ENCODE assay signal across 30 mouse cellular contexts in the genomic region with DNA sequence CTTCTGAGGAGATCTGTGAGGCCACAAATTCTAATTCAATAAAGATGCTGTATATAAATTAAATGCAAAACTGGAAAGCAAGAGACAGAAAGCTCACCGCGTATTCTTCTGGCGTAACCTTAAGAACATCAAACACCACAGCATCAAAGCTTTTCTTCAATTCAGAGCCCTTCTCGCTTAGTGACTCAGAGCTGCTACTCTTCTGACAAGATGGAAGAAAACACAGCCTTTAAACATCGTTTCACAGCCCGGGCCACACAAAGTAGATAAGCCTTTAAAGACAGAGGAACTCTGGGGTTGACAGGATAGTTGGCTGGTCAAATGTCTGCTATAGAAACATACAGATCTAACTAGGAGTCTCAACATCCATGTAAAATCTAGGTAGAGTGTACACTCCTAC. TPM values are rescaled to one million over a fixed set of nuclear protein-coding genes. Genes with fewer than 3 reads are reported as not detected.
DNase-seq lines count a peak whose midpoint lies in the region; ATAC-seq lines count a peak whose summit lies in the region.
"Had no signal": no experiment of that assay in that cellular context is flagged by ENCODE, and none has a peak within 500 bp of the region (broad histone marks: within the 10 kb centered on the region; RNA-seq: fewer than 3 reads in every experiment).

No protein-coding gene starts in this region.

- H3K4me1 ChIP-seq in midbrain, embryonic 14.5 days (ENCODE audit: control insufficient read depth, insufficient read depth, low read length), result no peaks in the 10 kb centered on the region
- peaks cover 16% of the 10 kb centered on the region for H3K4me1 ChIP-seq in midbrain, embryonic 10.5 days
- H3K4me1 ChIP-seq: embryonic facial prominence, embryonic 12.5 days had no signal

- DNase-seq in midbrain, embryonic 14.5 days, result peak; percentile 47
- DNase-seq in midbrain, embryonic 10.5 days (ENCODE audit: low spot score), result no peak
- peak; percentile 56 for DNase-seq in CD4-positive helper T cell, adult 2 months (ENCODE audit: low read depth, low spot score)
- peak; percentile 21 for DNase-seq in induced T-regulatory cell, adult 2 months (ENCODE audit: low read depth)
- no peak for DNase-seq in adrenal gland, adult 8-10 months
- DNase-seq in urinary bladder, postnatal 4 days (ENCODE audit: low spot score in 2 of 2), result no peak
- DNase-seq: adrenal gland, adult 2 months; adrenal gland, postnatal 36 days; B cell, adult 2 months; cerebellum, adult 11 months; cerebellum, adult 2 months; cerebellum, adult 9-11 months; cerebellum, postnatal 25 days; forebrain, postnatal 0 days; gastrocnemius, adult 2 months; gastrocnemius, postnatal 14 days; heart, adult 18-20 months; heart, postnatal 14 days; heart, postnatal 4 days had no signal

- no peak overlapping the region for H3K9ac ChIP-seq in midbrain, embryonic 14.5 days (replicated peaks; ENCODE audit: low read length)
- H3K9ac ChIP-seq: embryonic facial prominence, embryonic 12.5 days; embryonic facial prominence, embryonic 15.5 days; forebrain, postnatal 0 days; heart, embryonic 13.5 days; hindbrain, embryonic 14.5 days had no signal

- 54% methylated on average over 6 of the region's 6 CpGs for WGBS in midbrain, embryonic 14.5 days
- 71% methylated on average over 6 of the region's 6 CpGs for WGBS in midbrain, embryonic 10.5 days

- no peak overlapping the region for H3K4me2 ChIP-seq in midbrain, embryonic 14.5 days (ENCODE audit: low read length)
- H3K4me2 ChIP-seq: embryonic facial prominence, embryonic 12.5 days; embryonic facial prominence, embryonic 15.5 days; heart, embryonic 13.5 days; hindbrain, embryonic 14.5 days had no signal

- ATAC-seq in midbrain, embryonic 14.5 days (ENCODE audit: low FRiP score, low TSS enrichment), result no peak
- ATAC-seq in CD4-positive, CD25-positive, alpha-beta regulatory T cell, adult 4 months, result peak; percentile 58
- ATAC-seq: forebrain, embryonic 14.5 days; forebrain, postnatal 0 days; hindbrain, postnatal 0 days; Patski had no signal

- peaks cover 31% of the 10 kb centered on the region; the same call in 1 of the 2 replicates for H3K36me3 ChIP-seq in midbrain, embryonic 14.5 days (ENCODE audit: control insufficient read depth, insufficient read depth, low read length)
- H3K36me3 ChIP-seq in midbrain, embryonic 10.5 days, result peaks cover 44% of the 10 kb centered on the region

- no peak overlapping the region for H3K27ac ChIP-seq in midbrain, embryonic 14.5 days (replicated peaks; ENCODE audit: low read depth, low read length)
- no peak overlapping the region for H3K27ac ChIP-seq in midbrain, embryonic 10.5 days (replicated peaks)
- H3K27ac ChIP-seq: embryonic facial prominence, embryonic 12.5 days; embryonic facial prominence, embryonic 15.5 days; gastrocnemius, adult 2 months; heart, embryonic 10.5 days; heart, embryonic 13.5 days; hindbrain, embryonic 14.5 days; hindbrain, postnatal 0 days had no signal

- H3K27me3 ChIP-seq in midbrain, embryonic 14.5 days (ENCODE audit: control insufficient read depth, insufficient read depth, low read length), result no peaks in the 10 kb centered on the region
- H3K27me3 ChIP-seq in midbrain, embryonic 10.5 days (ENCODE audit: low read depth, poor library complexity, severe bottlenecking), result no peaks in the 10 kb centered on the region
- H3K27me3 ChIP-seq: CH12.LX; embryonic facial prominence, embryonic 12.5 days; embryonic facial prominence, embryonic 15.5 days; heart, embryonic 13.5 days; Patski had no signal

- no peaks in the 10 kb centered on the region for H3K9me3 ChIP-seq in midbrain, embryonic 14.5 days (ENCODE audit: control insufficient read depth, low read length)
- H3K9me3 ChIP-seq in midbrain, embryonic 10.5 days (replicated peaks), result no peaks in the 10 kb centered on the region
- H3K9me3 ChIP-seq: embryonic facial prominence, embryonic 12.5 days; embryonic facial prominence, embryonic 15.5 days; G1E; heart, embryonic 10.5 days; heart, embryonic 13.5 days had no signal

- H3K4me3 ChIP-seq in midbrain, embryonic 14.5 days (replicated peaks; ENCODE audit: low read depth, low read length), result no peak overlapping the region
- H3K4me3 ChIP-seq in midbrain, embryonic 10.5 days, result no peak overlapping the region
- H3K4me3 ChIP-seq: embryonic facial prominence, embryonic 12.5 days; embryonic facial prominence, embryonic 15.5 days; gastrocnemius, adult 2 months; heart, embryonic 10.5 days; heart, embryonic 13.5 days had no signal

RNA-seq across cellular contexts. Expression of a gene that starts 37.7 kb away (rescaled TPM):
- 122 and 132 TPM in 2 replicates for polyA plus RNA-seq in midbrain, embryonic 14.5 days (2014; fragmentation: Nextera tagmentation; extraction: Ambion mirVana)
- polyA plus RNA-seq in midbrain, embryonic 10.5 days (2016; fragmentation: Nextera tagmentation; extraction: Ambion mirVana), result 92.8 and 96.8 TPM in 2 replicates
- polyA plus RNA-seq in CD4-positive, CD25-positive, alpha-beta regulatory T cell, adult 4 months (2017; shearing (Covaris generic)), result 10 to 100 TPM; 33.0 to 55.6 TPM
- 10 to 100 TPM; 23.3 to 31.0 (median 29.4) TPM for total RNA-seq in adrenal gland, adult 8-10 months (2022)

Comparison
In these comparisons a context has a peak if more than half of its experiments do, and no peak if none do; other contexts are left out.
1. DNase-seq: peak in midbrain, embryonic 14.5 days (single experiment), CD4-positive helper T cell, adult 2 months (single experiment) and induced T-regulatory cell, adult 2 months (single experiment); none in midbrain, embryonic 10.5 days (single experiment), adrenal gland, adult 8-10 months (single experiment) and urinary bladder, postnatal 4 days (0 of 2).